In genomic region chr2:90744285-90745052, GRCm38 (mm10) we compare ENCODE assay signal across 8 mouse cellular contexts. TPM values are rescaled to one million over a fixed set of nuclear protein-coding genes. Genes with fewer than 3 reads are reported as not detected.
DNase-seq lines count a peak whose midpoint lies in the region; ATAC-seq and TF ChIP-seq lines count a peak whose summit lies in the region.

No protein-coding gene starts in this region.

- ATAC-seq in cerebellum, adult (ENCODE audit: insufficient number of reproducible peaks, low FRiP score, low TSS enrichment) = no peak
- no peak for ATAC-seq in lung, postnatal 0 days

- 58% methylated on average over 12 of the region's 12 CpGs for WGBS in lung, postnatal 0 days

- peaks cover 4 to 21% of the 10 kb centered on the region in 2 experiments; a peak in 3 of 4 replicates for H3K4me1 ChIP-seq in MEL (ENCODE audit: control insufficient read depth in 1 of 2, insufficient read depth in 2 of 2, low read length in 2 of 2)
- H3K4me1 ChIP-seq in embryonic fibroblast, embryonic 13.5 days (ENCODE audit: control insufficient read depth, insufficient read depth, low read length) = peaks cover under 1% of the 10 kb centered on the region; the same call in 1 of the 2 replicates
- H3K4me1 ChIP-seq in lung, postnatal 0 days (ENCODE audit: insufficient read depth, low read depth, low read length) = peaks cover 8% of the 10 kb centered on the region; the same call in 1 of the 2 replicates

- DNase-seq in cerebellum, adult 11 months = peak; percentile 35
- peak; percentile 68 for DNase-seq in MEL (ENCODE audit: low read depth, low spot score)
- peak; percentile 37 for DNase-seq in induced T-regulatory cell, adult 2 months (ENCODE audit: low read depth)
- peak; percentile 20 for DNase-seq in lung, postnatal 0 days (ENCODE audit: low spot score)
- peak; percentile 4 for DNase-seq in thymus, postnatal 0 days (ENCODE audit: low spot score)
- no peak for DNase-seq in urinary bladder, postnatal 36 days (ENCODE audit: low spot score in 2 of 2)

- peak; percentile 29 to 40; a peak in 3 of 4 replicates for TF ChIP-seq EP300 in MEL (IDR thresholded peaks at IDR 0.05; ENCODE audit: low read depth in 1 of 2, low read length in 2 of 2)
- TF ChIP-seq EP300 in lung, postnatal 0 days (IDR thresholded peaks at IDR 0.05) = no peak

- peaks cover 37% of the 10 kb centered on the region for H3K79me2 ChIP-seq in MEL (ENCODE audit: control insufficient read depth, insufficient read depth, low read length, poor library complexity)

- TF ChIP-seq RAD21 in MEL (IDR thresholded peaks at IDR 0.05; ENCODE audit: low read depth, low read length) = no peak

- TF ChIP-seq CTCF in MEL (IDR thresholded peaks at IDR 0.05 in 2 of 3, conservative IDR thresholded peaks at IDR 0.05 in 1 of 3; ENCODE audit: control insufficient read depth in 1 of 3, insufficient read depth in 1 of 3, low read depth in 2 of 3, low read length in 3 of 3, poor library complexity in 1 of 3, severe bottlenecking in 1 of 3) = no peak
- TF ChIP-seq CTCF in embryonic fibroblast, embryonic 13.5 days (IDR thresholded peaks at IDR 0.05; ENCODE audit: borderline replicate concordance, insufficient read depth, low read length) = no peak
- no peak for TF ChIP-seq CTCF in lung, postnatal 0 days (IDR thresholded peaks at IDR 0.05)

- H3K27me3 ChIP-seq in MEL (ENCODE audit: control insufficient read depth in 1 of 2, insufficient read depth in 2 of 2, low read length in 2 of 2) = no peaks in the 10 kb centered on the region
- H3K27me3 ChIP-seq in lung, postnatal 0 days (replicated peaks; ENCODE audit: insufficient read depth, low read length) = no peaks in the 10 kb centered on the region

- H3K9me3 ChIP-seq in MEL (replicated peaks; ENCODE audit: insufficient read depth, low read length) = no peaks in the 10 kb centered on the region
- no peaks in the 10 kb centered on the region for H3K9me3 ChIP-seq in lung, postnatal 0 days (ENCODE audit: low read length)

- H3K36me3 ChIP-seq in MEL (ENCODE audit: control insufficient read depth in 1 of 2, insufficient read depth in 2 of 2, low read length in 2 of 2) = peaks cover 11 to 31% of the 10 kb centered on the region in 2 experiments
- no peaks in the 10 kb centered on the region for H3K36me3 ChIP-seq in lung, postnatal 0 days (ENCODE audit: insufficient read depth, low read length)

- H3K9ac ChIP-seq in MEL (ENCODE audit: control insufficient read depth, low read depth, low read length, poor library complexity, severe bottlenecking) = peak overlapping the region; percentile 89
- H3K9ac ChIP-seq in lung, postnatal 0 days (replicated peaks; ENCODE audit: low read depth) = peak overlapping the region; percentile 13; the same call in 1 of the 2 replicates

- peak overlapping the region; percentile 92 for H3K27ac ChIP-seq in MEL (ENCODE audit: control insufficient read depth, low read depth, low read length)
- peak overlapping the region; percentile 81 for H3K27ac ChIP-seq in embryonic fibroblast, embryonic 13.5 days (ENCODE audit: insufficient read depth, low read length)
- H3K27ac ChIP-seq in lung, postnatal 0 days (ENCODE audit: low read length) = peak overlapping the region; percentile 81

- TF ChIP-seq POLR2A in MEL (IDR thresholded peaks at IDR 0.05; ENCODE audit: control insufficient read depth in 1 of 2, insufficient read depth in 1 of 2, low read depth in 1 of 2, low read length in 2 of 2, poor library complexity in 1 of 2) = peak in 1 of 2 experiments; percentile 11; a peak in 1 of 4 replicates
- 0 out of 2 replicates have a peak, but pooled peaks have one; percentile 26 for TF ChIP-seq POLR2A in embryonic fibroblast, embryonic 13.5 days (IDR thresholded peaks at IDR 0.05; ENCODE audit: low read depth, low read length)

- H3K4me3 ChIP-seq in MEL (ENCODE audit: control insufficient read depth in 1 of 2, insufficient read depth in 1 of 2, low read depth in 2 of 2, low read length in 2 of 2) = peak overlapping the region; percentile 54 to 71
- H3K4me3 ChIP-seq in embryonic fibroblast, embryonic 13.5 days (ENCODE audit: insufficient read depth, low read length) = peak overlapping the region; percentile 51
- H3K4me3 ChIP-seq in lung, postnatal 0 days (ENCODE audit: low read depth, low read length) = peak overlapping the region; percentile 96

- H3K4me2 ChIP-seq in lung, postnatal 0 days (replicated peaks; ENCODE audit: low read depth, low read length) = peak overlapping the region; percentile 44

TF ChIP-seq in MEL, 35 proteins besides CTCF, POLR2A, EP300 and RAD21 (continues in another document):
- TF ChIP-seq ELF1 (IDR thresholded peaks at IDR 0.05; ENCODE audit: low read depth, low read length) (peak; percentile 35; the same call in 1 of the 2 replicates), MAX (IDR thresholded peaks at IDR 0.05; ENCODE audit: low read length) (no peak), NELFE (IDR thresholded peaks at IDR 0.05; ENCODE audit: low read depth, low read length) (0 out of 2 replicates have a peak, but pooled peaks have one; percentile 54), ZC3H11A (IDR thresholded peaks at IDR 0.05; ENCODE audit: low read depth, low read length) (no peak), KAT2A (conservative IDR thresholded peaks at IDR 0.05; ENCODE audit: low read depth, low read length) (no peak), CHD2 (IDR thresholded peaks at IDR 0.05; ENCODE audit: low read length) (no peak), POLR2AphosphoS2 (IDR thresholded peaks at IDR 0.05; ENCODE audit: low read length) (no peak; the same call in 1 of the 2 replicates), JUND (IDR thresholded peaks at IDR 0.05; ENCODE audit: low read depth, low read length) (no peak), MAFK (IDR thresholded peaks at IDR 0.05; ENCODE audit: borderline replicate concordance, low read depth, low read length) (no peak), E2F4 (IDR thresholded peaks at IDR 0.05; ENCODE audit: borderline replicate concordance, low read depth, low read length) (no peak), ZMIZ1 (IDR thresholded peaks at IDR 0.05; ENCODE audit: low read depth, low read length) (peak; percentile 59), NRF1 (IDR thresholded peaks at IDR 0.05; ENCODE audit: insufficient read depth, low read depth, low read length, poor library complexity, severe bottlenecking) (no peak), GATA1 (IDR thresholded peaks at IDR 0.05; ENCODE audit: low read depth, low read length) (peak; percentile 55), USF2 (IDR thresholded peaks at IDR 0.05; ENCODE audit: borderline replicate concordance in 1 of 2, insufficient read depth in 1 of 2, low read depth in 1 of 2, low read length in 2 of 2) (0 out of 4 replicates have a peak, but pooled peaks of 1 of the 2 experiments have one; percentile 42), TBP (IDR thresholded peaks at IDR 0.05; ENCODE audit: low read depth, low read length) (peak; percentile 50; the same call in 1 of the 2 replicates), SMC3 (IDR thresholded peaks at IDR 0.05; ENCODE audit: low read depth, low read length) (no peak), GABPA (IDR thresholded peaks at IDR 0.05; ENCODE audit: low read depth, low read length) (no peak), ZNF384 (IDR thresholded peaks at IDR 0.05; ENCODE audit: low read depth, low read length) (no peak), ZKSCAN1 (IDR thresholded peaks at IDR 0.05; ENCODE audit: low read depth, low read length) (no peak), MAZ (IDR thresholded peaks at IDR 0.05; ENCODE audit: low read depth, low read length) (no peak), POLR2AphosphoS5 (IDR thresholded peaks at IDR 0.05; ENCODE audit: borderline replicate concordance, low read depth, low read length) (no peak), RCOR1 (IDR thresholded peaks at IDR 0.05; ENCODE audit: low read depth, low read length) (no peak; the same call in 1 of the 2 replicates), CHD1 (IDR thresholded peaks at IDR 0.05; ENCODE audit: low read depth, low read length) (peak; percentile 98; the same call in 1 of the 2 replicates), ETS1 (IDR thresholded peaks at IDR 0.05; ENCODE audit: low read depth, low read length) (peak; percentile 31; the same call in 1 of the 2 replicates), MEF2A (IDR thresholded peaks at IDR 0.05; ENCODE audit: extremely low read depth, insufficient replicate concordance, low read depth, low read length, poor library complexity, severe bottlenecking) (no peak), SIN3A (IDR thresholded peaks at IDR 0.05; ENCODE audit: low read length) (peak; percentile 49), MXI1 (IDR thresholded peaks at IDR 0.05; ENCODE audit: low read depth, low read length) (0 out of 2 replicates have a peak, but pooled peaks have one; percentile 13), MYB (IDR thresholded peaks at IDR 0.05; ENCODE audit: low read depth, low read length) (no peak), USF1 (IDR thresholded peaks at IDR 0.05; ENCODE audit: low read depth, low read length) (peak; percentile 84), MYC (IDR thresholded peaks at IDR 0.05; ENCODE audit: low read depth, low read length) (no peak), BHLHE40 (IDR thresholded peaks at IDR 0.05; ENCODE audit: borderline replicate concordance, low read depth, low read length) (peak; percentile 72), HCFC1 (IDR thresholded peaks at IDR 0.05; ENCODE audit: low read depth, low read length) (peak; percentile 35; the same call in 1 of the 2 replicates), TAL1 (IDR thresholded peaks at IDR 0.05; ENCODE audit: low read length) (no peak), TCF12 (IDR thresholded peaks at IDR 0.05; ENCODE audit: low read depth, low read length) (0 out of 2 replicates have a peak, but pooled peaks have one; percentile 23)

RNA-seq across cellular contexts. Expression of gene Fnbp4, which starts 0.7 kb away (rescaled TPM):
- total RNA-seq in MEL (2012; rRNA removed) = 39.5 and 42.1 TPM in 2 replicates
- 100 to 1,000 TPM in 1 of 2 experiments, 10 to 100 TPM in 1; 73.7 to 353 TPM for polyA plus RNA-seq in MEL (2012; ENCODE audit: insufficient read depth in 1 of 2, insufficient read length in 2 of 2, low read depth in 1 of 2, low replicate concordance in 2 of 2, missing spikeins in 1 of 2)
- polyA plus RNA-seq in embryonic fibroblast, embryonic 13.5 days (2011; ENCODE audit: insufficient read length, low read depth, missing spikeins) = 61.9 and 83.1 TPM in 2 replicates
- polyA plus RNA-seq in lung, postnatal 0 days (2015; fragmentation: Nextera tagmentation; extraction: Ambion mirVana) = 35.6 and 36.0 TPM in 2 replicates
- polyA plus RNA-seq in thymus, postnatal 0 days (2015; fragmentation: Nextera tagmentation; extraction: Ambion mirVana) = 58.6 and 82.8 TPM in 2 replicates

RNA-seq across cellular contexts. Expression of gene Agbl2, which starts 38.1 kb away (rescaled TPM):
- not detected in 2 replicates for total RNA-seq in MEL (2012; rRNA removed)
- polyA plus RNA-seq in MEL (2012; ENCODE audit: insufficient read depth in 1 of 2, insufficient read length in 2 of 2, low read depth in 1 of 2, low replicate concordance in 2 of 2, missing spikeins in 1 of 2) = not detected
- 2.8 and 5.0 TPM in 2 replicates for polyA plus RNA-seq in embryonic fibroblast, embryonic 13.5 days (2011; ENCODE audit: insufficient read length, low read depth, missing spikeins)
- polyA plus RNA-seq in lung, postnatal 0 days (2015; fragmentation: Nextera tagmentation; extraction: Ambion mirVana) = 2.7 and 3.1 TPM in 2 replicates
- 0.19 and 0.26 TPM in 2 replicates for polyA plus RNA-seq in thymus, postnatal 0 days (2015; fragmentation: Nextera tagmentation; extraction: Ambion mirVana)

Comparison
In these comparisons a context has a peak if more than half of its experiments do, and no peak if none do; other contexts are left out.
1. DNase-seq: peak in cerebellum, adult 11 months (single experiment), MEL (single experiment), induced T-regulatory cell, adult 2 months (single experiment), lung, postnatal 0 days (single experiment) and thymus, postnatal 0 days (single experiment); none in urinary bladder, postnatal 36 days (0 of 2).
2. Peak in every context shown above with its lines, with median percentiles within 50 percentile points of each other: H3K27ac ChIP-seq and H3K4me3 ChIP-seq.